Mouse (Mus musculus): ENCODE results near the gene Skint3.
"Not testable (repeated sequence)": the region's sequence is repeated elsewhere in the genome, so short reads cannot be mapped to it uniquely, and the experiment has no call there.

The Skint3 gene

DNA sequence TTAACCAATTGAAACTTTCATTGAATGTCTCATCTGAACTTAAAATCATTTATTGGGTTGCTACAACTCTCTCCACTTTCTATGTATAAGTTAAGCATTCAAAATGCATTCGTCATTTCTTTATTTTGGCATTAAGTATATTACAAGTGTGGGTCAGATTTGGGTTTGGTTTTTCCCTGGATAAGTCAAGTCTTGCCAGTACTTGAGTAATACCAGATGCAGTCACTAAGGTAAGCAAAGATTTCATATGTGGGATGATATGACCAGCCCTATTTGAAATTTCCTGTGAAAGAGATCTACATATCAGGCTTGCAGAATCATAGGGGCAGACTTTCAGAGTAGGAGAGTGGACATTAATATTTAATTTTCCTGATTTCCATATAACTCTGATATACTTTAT lies at the start of gene Skint3:
Gene Skint3, plus strand, starts transcription at position 301 of the 400 bp plus-strand sequence.
- DNase-seq = no peak

DNA sequence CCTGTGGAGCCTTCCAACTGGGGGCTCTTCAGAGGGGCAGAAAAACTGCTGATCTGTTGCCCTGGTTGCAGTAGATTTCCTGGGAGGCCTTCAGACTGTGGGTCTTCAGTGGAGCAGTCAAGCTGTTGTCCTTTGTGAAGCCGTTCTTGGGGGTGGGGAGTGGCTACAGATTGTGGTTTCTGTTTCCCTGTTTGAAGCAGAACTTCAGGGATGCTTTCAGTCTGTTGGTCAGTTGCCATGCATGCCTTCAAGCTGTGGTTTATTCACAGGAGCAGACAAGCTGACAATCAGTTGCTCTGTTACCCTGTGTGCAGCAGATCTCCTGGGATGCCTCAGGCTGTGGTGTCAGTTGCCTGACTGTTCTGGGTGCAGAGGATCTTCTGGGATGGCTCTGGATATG lies 11.4 kb downstream of the Skint3 start:
- no peak for DNase-seq

DNA sequence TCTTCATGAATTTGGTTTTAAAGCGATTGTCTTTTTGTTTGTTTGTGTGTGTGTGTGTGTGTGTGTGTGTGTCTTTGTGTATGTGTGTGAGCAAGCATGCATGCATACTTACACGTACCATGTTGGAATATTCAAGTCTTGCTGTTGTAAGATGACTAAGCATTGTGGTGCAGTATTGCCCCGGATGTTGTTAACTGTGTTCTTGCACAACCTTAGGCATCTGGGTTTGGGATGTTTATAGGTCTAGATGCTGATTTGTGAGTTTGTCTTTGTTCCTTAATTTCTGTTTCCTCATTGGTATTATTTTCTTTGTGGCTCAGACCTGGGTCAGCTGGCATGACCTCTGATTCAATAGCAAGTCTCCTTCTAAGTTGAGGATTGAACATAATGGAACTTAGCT lies 11.9 kb downstream of the Skint3 start:
- DNase-seq = no peak

DNA sequence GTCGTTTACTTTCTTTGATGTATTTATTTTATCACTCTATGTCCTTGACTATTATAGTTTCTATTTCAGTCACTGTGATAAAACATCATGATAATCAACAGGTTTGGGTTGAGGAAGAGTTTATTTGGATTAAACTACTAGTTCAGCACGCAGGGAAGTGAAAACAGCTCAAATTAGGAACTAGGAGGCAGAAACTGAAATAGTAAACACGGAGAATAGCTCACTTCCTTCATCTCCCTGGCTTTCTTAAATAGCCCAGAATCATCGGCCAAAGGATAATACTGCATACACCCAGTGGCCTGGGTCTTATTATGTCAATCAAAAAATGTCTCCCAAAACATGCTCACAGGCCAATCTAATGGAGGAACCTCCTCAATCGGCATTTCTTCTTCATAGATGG lies 24.0 kb downstream of the Skint3 start:
- no peak for DNase-seq

DNA sequence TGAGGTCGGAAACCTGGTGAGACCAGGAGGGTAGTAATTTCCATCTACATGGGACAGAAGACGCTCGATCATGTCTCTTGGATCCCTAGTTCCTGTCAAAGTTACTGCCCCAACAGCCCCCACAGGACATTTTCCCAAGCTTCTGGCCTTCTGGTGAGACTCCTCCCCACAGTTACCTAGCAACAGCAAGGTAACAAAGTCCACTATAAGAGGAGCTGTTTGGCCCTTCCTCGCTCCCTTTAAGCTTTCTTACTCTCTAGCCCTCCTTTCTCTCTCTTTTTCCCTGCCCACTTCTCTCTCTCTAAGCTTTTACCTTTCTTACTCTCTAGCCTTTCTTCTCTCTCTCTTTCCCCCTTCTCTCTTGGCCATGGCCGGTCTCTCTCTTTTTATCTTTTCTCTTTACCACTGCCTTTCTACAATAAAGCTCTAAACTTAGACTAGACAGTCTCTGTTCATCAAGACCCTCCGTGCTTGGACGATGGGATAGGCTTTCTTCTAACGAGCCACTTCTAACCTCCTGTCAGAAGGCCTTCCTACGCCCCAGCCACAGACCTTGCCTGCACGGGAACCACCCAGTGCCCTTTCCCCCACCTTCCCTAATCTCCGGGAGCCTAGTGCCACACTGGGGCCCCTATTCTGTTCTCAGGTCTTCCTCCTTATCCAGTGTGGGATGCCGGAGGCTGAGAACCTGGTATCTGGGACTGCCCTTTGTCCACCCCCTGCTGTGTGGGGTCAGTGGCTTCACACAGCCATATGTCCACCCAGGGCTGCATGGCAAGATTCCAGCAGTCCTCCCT lies 55.3 kb downstream of the Skint3 start:
- no peak for DNase-seq

DNA sequence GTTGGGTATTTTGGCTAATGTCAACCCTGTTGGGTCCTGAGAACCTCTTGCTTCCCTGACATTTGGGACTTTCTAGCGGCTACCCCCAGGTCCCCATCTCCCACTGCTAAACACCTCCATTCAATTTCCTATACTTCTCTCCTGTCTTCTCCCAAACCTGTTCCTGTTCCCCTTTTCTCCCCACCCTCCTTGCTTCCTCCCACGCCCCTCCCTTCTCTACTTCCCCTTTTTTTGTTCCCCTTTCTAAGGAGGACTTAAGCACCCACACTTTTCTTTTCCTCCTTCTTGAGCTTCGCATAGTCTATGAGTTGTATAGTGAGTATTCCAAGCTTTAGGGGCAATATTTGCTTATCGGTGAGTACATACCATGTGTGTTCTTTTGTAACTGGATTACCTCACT lies 56.4 kb downstream of the Skint3 start:
- no peak for DNase-seq

DNA sequence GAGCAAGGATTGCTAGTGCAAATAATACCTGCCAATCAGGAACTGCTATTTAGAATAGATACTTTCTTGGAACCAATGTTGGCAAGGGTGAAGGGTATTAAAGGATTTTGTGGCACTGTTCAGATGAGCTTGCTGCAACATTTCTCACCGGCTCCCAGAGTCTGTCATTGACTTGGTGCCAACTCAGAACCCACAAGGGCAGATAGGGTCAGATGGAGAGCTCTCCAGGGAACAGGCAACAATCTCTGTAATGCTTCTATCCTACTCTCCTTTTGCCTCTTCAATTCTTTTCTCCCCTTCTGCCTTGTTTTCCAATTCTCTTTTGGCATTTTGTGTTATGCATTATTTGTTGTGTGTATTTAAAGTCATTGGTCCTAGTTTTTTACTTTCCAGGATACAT lies 70.3 kb downstream of the Skint3 start:
- DNase-seq = no peak

DNA sequence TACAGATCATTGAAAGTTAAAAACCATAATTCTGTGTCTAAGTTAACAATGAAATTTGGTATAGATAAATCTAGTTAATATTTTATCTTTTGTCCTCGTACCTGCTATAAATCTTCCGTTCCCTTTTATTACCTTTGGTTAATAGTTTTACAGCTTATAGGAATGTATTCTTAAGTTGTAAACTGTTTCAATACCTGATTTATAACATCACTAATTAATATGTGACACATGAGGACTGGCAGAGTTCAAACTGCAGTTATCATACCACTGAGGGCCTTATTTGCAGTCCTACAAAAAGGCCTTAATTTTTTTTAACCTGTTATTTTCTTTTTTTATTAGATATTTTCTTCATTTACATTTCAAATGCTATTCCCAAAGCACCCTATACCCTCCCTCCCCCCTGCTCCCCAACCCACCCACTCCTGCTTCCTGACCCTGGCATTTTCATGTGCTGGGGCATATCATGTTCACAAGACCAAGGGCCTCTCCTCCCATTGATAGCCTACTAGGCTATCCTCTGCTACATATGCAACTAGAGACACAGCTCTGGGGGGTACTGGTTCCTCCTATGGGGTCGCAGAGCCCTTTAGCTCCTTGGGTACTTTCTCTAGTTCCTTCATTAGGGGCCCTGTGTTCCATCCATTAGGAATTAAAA lies 70.9 kb downstream of the Skint3 start:
- DNase-seq = no peak

DNA sequence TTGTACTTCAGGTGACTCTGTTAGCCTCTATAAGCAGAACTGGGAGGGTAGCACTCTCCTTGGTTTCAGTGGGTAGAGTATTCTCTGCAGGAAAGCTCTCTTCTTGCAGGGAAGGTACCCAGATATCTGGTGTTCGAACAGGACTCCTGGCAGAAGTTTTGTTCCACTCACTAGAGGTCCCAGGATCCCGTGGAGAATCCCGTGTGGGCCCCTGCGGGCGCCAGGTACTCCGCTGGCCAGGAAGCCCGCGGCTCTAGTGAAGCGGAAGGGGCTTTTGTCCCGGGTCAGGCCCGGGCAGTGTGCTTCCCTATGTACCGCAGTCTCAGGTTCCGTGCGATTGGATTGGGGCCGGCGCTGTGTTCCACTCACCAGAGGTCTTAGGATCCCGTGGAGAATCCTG lies 117.1 kb downstream of the Skint3 start:
- DNase-seq = not testable (repeated sequence)

Data from lung, postnatal 10 days (tissue).